Mouse (Mus musculus) hindbrain, embryonic 15.5 days (tissue): Measurements from ENCODE around the gene Ip6k2. TPM values are rescaled to one million over a fixed set of nuclear protein-coding genes. Genes with fewer than 3 reads are reported as not detected.

ENCODE experiments used
- ATAC-seq: fragments of 200-750 bp; cut with Nextera tagmentation; 2 replicates; pipeline ENCODE4 v1.8.0; 2017; ENCODE audit warnings: low read depth, moderate number of reproducible peaks, moderate TSS enrichment; ENCODE audit not compliant: low FRiP score
- H3K27ac ChIP-seq: fragments of 300-500 bp; sonication (generic); replicated peaks from 2 replicates; pipeline ENCODE4 v1.5.1; 2015; ENCODE audit warnings: mild to moderate bottlenecking, inconsistent platforms
- H3K27me3 ChIP-seq: fragments of 300-500 bp; sonication (generic); 2 replicates; pipeline ENCODE4 v1.6.1; 2015; ENCODE audit warnings: control low read depth, inconsistent platforms
- H3K36me3 ChIP-seq: fragments of 300-500 bp; sonication (generic); 2 replicates; pipeline ENCODE4 v1.6.1; 2015; ENCODE audit warnings: control low read depth, inconsistent platforms
- H3K4me1 ChIP-seq: fragments of 300-500 bp; sonication (generic); replicated peaks from 2 replicates; pipeline ENCODE4 v1.6.1; 2015; ENCODE audit warnings: control low read depth, inconsistent platforms
- H3K4me2 ChIP-seq: fragments of 300-500 bp; sonication (generic); 2 replicates; pipeline ENCODE4 v1.6.1; 2015; ENCODE audit warnings: moderate library complexity, mild to moderate bottlenecking, inconsistent platforms
- H3K4me3 ChIP-seq: fragments of 300-500 bp; sonication (generic); 2 replicates; pipeline ENCODE4 v1.5.1; 2015; ENCODE audit warnings: mild to moderate bottlenecking, inconsistent platforms
- H3K9ac ChIP-seq: fragments of 300-500 bp; sonication (generic); 2 replicates; pipeline ENCODE4 v1.6.1; 2015; ENCODE audit warnings: inconsistent platforms
- H3K9me3 ChIP-seq: fragments of 300-500 bp; sonication (generic); 2 replicates; pipeline ENCODE4 v1.6.1; 2016; ENCODE audit warnings: control low read depth, inconsistent platforms
- WGBS: fragments of 180-500 bp; shearing (Covaris S2); methylation state at CpG from one replicate; pipeline ENCODE4 v1.1.7; 2015; 5-methylcytosine and 5-hydroxymethylcytosine counted together
- polyA plus RNA-seq: library from polyadenylated mRNA; unstranded; fragments of >200 nt; fragmentation: Nextera tagmentation; extraction: Ambion mirVana; gene quantifications from 2 replicates; pipeline ENCODE4 v1.2.1, GENCODE M21; 2015

Ip6k2 gene
- polyA plus RNA-seq, 1 experiment from 2014 or later = 206 TPM

DNA sequence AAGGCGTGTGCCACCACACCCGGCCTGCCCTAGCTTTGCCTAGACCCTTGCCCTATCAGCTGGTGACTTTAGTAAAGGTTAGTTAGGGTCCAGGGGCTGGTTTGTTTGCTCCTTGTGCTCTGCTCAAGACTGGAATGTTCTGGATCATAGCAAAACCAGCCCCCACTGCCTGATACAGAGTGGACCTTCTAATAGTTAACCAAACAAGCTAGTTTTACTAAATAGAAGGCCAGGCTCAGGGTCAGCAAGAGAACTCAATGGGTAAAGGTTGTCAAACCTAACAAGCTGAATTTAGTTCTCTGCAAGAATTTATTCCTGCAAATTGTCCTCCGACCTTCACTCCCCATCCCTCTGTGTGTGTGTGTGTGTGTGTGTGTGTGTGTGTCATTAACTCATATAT is 29.6 kb upstream of the Ip6k2 start:
- WGBS = 87% methylated on average over 3 of the region's 3 CpGs
- Histone ChIP-seq H3K9ac (no peak overlapping the region), H3K4me2 (no peak overlapping the region), H3K36me3 (no peaks in the 10 kb centered on the region), H3K27me3 (no peaks in the 10 kb centered on the region), H3K27ac (no peak overlapping the region), H3K4me1 (no peaks in the 10 kb centered on the region), H3K4me3 (no peak overlapping the region), H3K9me3 (no peaks in the 10 kb centered on the region)
- no peak for ATAC-seq

DNA sequence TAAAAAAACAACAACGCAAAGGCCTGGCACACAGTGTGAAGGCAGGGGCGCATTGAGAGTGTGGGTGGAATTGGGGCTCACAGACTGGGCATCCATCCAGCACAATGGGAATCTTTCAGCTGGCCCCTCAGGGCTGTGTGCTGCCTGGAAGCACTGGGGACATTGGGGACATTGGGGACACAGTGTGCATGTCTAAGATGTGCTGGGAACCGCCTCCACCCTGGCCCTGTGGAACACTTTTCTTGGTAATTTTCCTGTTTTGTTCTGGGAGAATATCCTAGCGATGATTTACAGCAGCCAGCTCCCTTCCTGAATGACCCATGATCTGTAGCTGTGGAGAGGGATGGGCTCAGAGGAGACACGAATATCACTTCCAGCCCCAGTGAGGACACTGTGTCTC is 29.2 kb upstream of the Ip6k2 start:
- Histone ChIP-seq H3K9ac (no peak overlapping the region), H3K4me3 (no peak overlapping the region), H3K36me3 (no peaks in the 10 kb centered on the region), H3K27me3 (no peaks in the 10 kb centered on the region), H3K27ac (no peak overlapping the region), H3K4me2 (no peak overlapping the region), H3K9me3 (no peaks in the 10 kb centered on the region), H3K4me1 (no peaks in the 10 kb centered on the region)
- WGBS = 80% methylated on average over 5 of the region's 5 CpGs
- no peak for ATAC-seq

DNA sequence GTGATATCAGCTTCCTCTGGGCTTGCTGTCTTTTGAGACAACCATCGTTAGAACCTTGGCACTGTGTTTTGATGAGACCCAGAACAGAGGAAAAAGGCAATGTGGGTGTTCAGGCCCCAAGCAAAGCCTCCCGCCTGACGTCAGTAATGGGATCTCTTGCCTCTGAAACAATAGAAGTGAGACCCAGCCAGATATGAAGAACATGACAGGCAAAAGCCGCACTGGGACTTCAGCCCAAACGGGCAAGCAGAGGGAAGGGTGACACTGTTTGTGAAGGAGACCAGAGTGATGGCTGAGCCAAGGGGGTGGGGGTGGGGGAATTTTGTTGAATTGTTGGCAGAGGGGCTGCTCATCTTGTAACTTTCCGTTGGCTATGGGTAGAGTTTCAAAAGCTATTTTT is 26.2 kb upstream of the Ip6k2 start:
- H3K4me2 ChIP-seq = no peak overlapping the region
- 63% methylated on average over 6 of the region's 6 CpGs for WGBS
- no peaks in the 10 kb centered on the region for H3K4me1 ChIP-seq
- H3K9ac ChIP-seq = no peak overlapping the region
- H3K36me3 ChIP-seq = no peaks in the 10 kb centered on the region
- no peak overlapping the region for H3K27ac ChIP-seq
- no peaks in the 10 kb centered on the region for H3K27me3 ChIP-seq
- ATAC-seq = no peak
- H3K4me3 ChIP-seq = no peak overlapping the region
- no peaks in the 10 kb centered on the region for H3K9me3 ChIP-seq

DNA sequence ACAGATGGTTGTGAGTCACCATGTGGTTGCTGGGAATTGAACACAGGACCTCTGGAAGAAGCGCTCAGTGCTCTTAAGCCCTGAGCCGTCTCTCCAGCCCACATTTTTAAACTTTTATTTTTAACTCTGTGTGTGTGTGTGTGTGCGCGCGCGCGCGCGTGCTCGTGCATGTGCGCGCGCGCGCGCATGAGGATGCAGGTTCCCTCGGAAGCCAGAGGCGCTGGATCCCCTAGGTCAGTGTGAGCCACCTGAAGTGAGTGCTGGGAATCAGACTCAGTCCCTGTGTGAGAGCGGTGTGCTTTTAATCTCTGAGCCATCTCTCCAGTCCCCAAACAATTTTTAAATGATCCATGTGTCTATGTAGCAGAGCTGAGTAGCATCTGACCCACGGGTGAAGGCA is 24.5 kb upstream of the Ip6k2 start:
- H3K9me3 ChIP-seq = no peaks in the 10 kb centered on the region
- no peaks in the 10 kb centered on the region for H3K36me3 ChIP-seq
- no peaks in the 10 kb centered on the region for H3K27me3 ChIP-seq
- ATAC-seq = no peak
- H3K27ac ChIP-seq = no peak overlapping the region
- H3K4me3 ChIP-seq = no peak overlapping the region
- H3K4me2 ChIP-seq = no peak overlapping the region
- H3K9ac ChIP-seq = no peak overlapping the region
- WGBS = 97% methylated on average over 20 of the region's 20 CpGs
- no peaks in the 10 kb centered on the region for H3K4me1 ChIP-seq

DNA sequence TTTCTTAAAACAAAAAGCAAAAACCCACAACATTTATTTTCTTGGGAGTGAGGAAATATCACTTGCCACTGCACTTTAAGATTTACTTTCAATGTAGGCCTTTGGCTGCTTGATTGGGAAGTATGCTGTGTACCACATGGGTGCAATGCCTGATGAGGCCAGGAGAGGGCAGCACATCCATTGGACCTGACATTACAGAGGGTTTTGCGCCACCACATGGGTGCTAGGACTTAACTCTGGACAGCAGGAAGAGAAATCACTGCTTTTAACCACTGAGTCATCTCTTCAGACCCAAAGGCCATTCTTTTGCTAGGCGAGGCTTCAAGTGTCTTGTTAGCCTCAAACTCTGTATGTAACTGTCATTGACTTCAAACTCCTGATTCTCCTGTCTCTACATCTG is 23.8 kb upstream of the Ip6k2 start:
- WGBS = 67% methylated on average over 2 of the region's 2 CpGs

DNA sequence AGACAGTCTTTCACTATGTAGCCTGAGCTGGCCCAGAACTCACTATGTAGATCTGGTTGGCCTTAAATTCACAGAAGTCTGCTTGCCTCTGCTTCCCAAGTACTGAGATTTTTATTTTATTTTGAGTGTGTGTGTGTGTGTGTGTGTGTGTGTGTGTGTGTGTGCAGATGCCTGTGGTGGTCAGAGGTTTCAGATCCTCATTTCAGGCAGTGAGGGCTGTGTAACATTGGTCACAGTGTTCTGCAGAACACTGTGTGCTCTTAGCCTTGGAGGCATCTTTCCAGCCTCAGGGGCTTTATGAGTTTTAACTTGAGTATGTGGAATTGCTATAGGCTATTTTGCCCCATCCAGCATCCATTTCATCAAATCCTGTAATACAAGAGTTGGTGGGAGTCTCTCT is 22.0 kb upstream of the Ip6k2 start:
- Histone ChIP-seq H3K9ac (no peak overlapping the region), H3K27me3 (no peaks in the 10 kb centered on the region), H3K27ac (no peak overlapping the region), H3K4me2 (no peak overlapping the region), H3K36me3 (no peaks in the 10 kb centered on the region), H3K9me3 (no peaks in the 10 kb centered on the region), H3K4me3 (no peak overlapping the region), H3K4me1 (no peaks in the 10 kb centered on the region)
- no peak for ATAC-seq

More for the DNA sequence above, 23.8 kb upstream of the Ip6k2 start:
- no peaks in the 10 kb centered on the region for H3K4me1 ChIP-seq
- H3K36me3 ChIP-seq = no peaks in the 10 kb centered on the region
- ATAC-seq = no peak
- no peaks in the 10 kb centered on the region for H3K9me3 ChIP-seq
- no peak overlapping the region for H3K4me2 ChIP-seq
- no peak overlapping the region for H3K9ac ChIP-seq
- H3K4me3 ChIP-seq = no peak overlapping the region
- no peak overlapping the region for H3K27ac ChIP-seq
- H3K27me3 ChIP-seq = no peaks in the 10 kb centered on the region

DNA sequence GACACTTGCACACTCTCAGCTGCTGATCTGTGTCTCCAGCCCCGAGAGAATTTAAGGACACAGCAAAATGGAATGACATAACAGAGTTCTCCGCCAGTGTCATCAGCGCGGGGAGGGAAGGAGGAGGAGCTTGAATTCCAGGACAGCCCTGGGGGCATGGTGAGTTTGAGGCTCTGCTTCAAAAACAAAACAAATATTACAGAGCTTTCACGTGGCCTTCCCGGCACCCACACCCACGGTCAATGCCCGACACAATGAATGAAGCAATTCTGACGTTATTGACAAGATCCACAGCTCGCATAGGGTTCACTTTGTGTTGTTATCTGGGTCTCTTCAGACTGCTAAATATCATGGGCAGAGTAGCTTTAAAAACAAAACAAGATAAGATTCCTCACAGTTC is 18.6 kb upstream of the Ip6k2 start:
- Histone ChIP-seq H3K9ac (no peak overlapping the region), H3K4me3 (no peak overlapping the region), H3K36me3 (no peaks in the 10 kb centered on the region), H3K27me3 (no peaks in the 10 kb centered on the region), H3K4me1 (no peaks in the 10 kb centered on the region), H3K4me2 (no peak overlapping the region), H3K27ac (no peak overlapping the region), H3K9me3 (no peaks in the 10 kb centered on the region)
- WGBS = 78% methylated on average over 10 of the region's 10 CpGs
- no peak for ATAC-seq

DNA sequence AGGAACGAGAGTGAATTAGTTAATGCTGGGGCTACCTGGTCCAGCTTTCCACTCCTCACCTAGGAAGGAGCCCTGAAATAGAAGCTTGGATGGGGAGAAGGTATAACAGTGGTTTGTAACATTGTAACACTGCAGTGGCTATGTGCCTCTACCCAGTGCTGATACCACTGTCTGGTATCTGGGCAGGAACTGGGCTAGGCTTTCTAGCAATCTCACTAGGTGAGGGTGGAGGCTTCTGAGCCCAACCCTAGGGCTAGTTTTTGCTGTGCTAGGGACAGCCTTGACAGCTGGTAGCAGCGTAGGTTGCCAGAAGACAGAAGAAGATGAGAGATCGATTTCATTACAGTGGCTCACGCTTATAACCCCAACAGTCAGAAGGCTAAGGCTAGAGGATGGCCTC is 7.0 kb upstream of the Ip6k2 start:
- Histone ChIP-seq H3K4me3 (no peak overlapping the region), H3K27ac (no peak overlapping the region), H3K9me3 (no peaks in the 10 kb centered on the region), H3K4me2 (no peak overlapping the region), H3K27me3 (no peaks in the 10 kb centered on the region), H3K36me3 (no peaks in the 10 kb centered on the region), H3K4me1 (no peaks in the 10 kb centered on the region), H3K9ac (no peak overlapping the region)
- ATAC-seq = no peak
- 88% methylated on average over 4 of the region's 4 CpGs for WGBS

DNA sequence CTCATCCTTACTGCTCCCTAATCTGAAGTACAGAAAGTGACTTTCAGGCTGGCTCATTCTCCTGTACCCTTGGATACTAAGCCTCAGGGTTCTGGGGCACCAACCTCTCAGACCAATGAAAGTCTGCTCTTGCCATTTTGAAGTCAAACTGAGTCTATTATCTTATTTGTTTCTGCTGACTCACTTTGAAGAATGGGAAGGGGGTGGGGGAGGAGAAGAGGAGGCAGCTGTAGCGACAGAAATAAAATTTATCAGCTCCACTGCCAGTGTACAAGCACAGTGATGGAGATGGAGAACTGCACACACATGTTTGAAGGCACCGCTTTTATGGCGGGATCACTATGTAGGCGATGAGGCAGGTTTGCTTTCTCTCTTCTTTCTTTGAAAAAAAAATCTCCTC is 6.3 kb upstream of the Ip6k2 start:
- H3K27ac ChIP-seq = no peak overlapping the region
- 78% methylated on average over 4 of the region's 4 CpGs for WGBS

DNA sequence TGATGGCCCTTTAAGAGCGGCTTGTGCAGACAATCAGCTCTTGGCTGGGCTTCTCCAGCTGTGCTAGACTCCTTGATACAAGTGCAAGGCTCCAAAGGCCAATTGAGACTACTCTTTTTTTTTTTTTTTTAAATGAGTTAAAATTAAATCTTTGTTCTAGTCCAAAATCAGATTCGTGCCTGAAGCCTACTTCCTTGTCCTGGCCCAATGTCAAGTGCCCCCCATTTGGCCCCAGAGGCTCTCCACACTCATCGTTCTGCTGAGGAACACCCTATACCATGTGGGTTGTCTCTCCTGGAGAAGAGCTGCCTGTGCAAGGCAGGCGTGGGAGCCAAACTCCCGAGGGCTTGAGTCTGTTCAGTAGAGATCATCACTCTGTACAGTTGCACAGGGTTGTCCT is 2.6 kb upstream of the Ip6k2 start:
- 62% methylated on average over 5 of the region's 5 CpGs for WGBS
- Histone ChIP-seq H3K4me2 (no peak overlapping the region), H3K27ac (no peak overlapping the region), H3K4me1 (peaks cover 24% of the 10 kb centered on the region), H3K27me3 (no peaks in the 10 kb centered on the region), H3K9me3 (no peaks in the 10 kb centered on the region), H3K36me3 (no peaks in the 10 kb centered on the region), H3K9ac (no peak overlapping the region), H3K4me3 (no peak overlapping the region)
- no peak for ATAC-seq

More for the DNA sequence above, 6.3 kb upstream of the Ip6k2 start:
- Histone ChIP-seq H3K4me1 (peaks cover under 1% of the 10 kb centered on the region; the same call in 1 of the 2 replicates), H3K9me3 (no peaks in the 10 kb centered on the region), H3K4me2 (no peak overlapping the region), H3K4me3 (no peak overlapping the region), H3K27me3 (no peaks in the 10 kb centered on the region), H3K36me3 (no peaks in the 10 kb centered on the region), H3K9ac (no peak overlapping the region)
- ATAC-seq = no peak

DNA sequence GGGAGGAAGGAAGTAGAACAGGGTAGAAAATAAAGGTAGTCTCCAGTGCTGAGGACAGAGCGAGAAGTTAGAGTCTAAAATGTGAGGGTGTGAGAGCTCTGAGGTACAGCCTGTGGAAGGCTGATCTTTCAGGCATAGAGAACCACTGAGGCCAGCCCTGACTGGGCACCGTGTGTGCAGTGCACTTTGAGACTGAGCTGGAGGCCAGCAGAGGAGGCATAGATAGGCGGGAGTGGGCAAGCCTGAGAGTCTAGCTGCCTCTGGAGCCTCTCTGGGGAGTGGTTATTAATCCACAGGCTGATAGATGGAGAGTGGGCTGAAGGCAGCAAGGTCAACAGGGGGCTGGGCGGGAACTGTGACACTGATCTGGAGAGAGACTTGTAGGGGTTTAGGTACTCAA is 1.7 kb upstream of the Ip6k2 start:
- Histone ChIP-seq H3K36me3 (no peaks in the 10 kb centered on the region), H3K9ac (no peak overlapping the region), H3K27me3 (no peaks in the 10 kb centered on the region), H3K4me3 (no peak overlapping the region), H3K9me3 (no peaks in the 10 kb centered on the region), H3K4me1 (peaks cover 33% of the 10 kb centered on the region), H3K27ac (no peak overlapping the region), H3K4me2 (no peak overlapping the region)
- no peak for ATAC-seq
- 63% methylated on average over 4 of the region's 4 CpGs for WGBS

DNA sequence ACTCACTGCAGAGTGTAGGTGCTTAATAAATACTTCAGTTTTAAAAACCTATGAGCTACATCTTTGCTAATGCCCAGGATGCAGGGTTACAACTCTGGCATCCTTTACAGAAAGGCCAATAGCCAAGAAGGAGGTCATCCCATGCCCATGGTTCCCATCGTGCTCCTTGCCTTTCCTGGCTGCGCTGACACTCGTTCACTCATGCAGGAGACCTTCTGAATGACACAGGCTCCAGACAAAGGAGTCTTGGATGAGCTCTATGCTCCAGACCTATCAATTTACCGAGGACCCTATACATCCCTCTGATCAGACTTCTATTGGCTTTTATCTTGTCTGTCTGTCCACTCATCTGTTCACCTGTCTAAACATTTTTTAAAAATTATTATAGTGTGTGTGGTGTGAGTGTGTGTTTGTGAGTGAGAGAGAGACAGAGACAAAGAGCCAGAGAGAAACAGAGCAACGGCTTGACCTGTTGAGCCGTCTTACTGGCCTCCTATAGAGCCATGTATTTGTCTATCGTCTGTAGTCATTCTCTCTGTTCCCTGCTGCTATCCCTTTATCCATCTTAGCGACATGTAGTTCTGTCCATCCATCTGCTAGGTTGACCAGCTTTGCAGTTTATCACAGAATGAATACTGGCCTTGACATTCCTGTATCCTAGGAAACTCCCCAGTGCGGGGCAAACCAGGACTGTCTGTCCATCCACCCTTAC is 604 bp upstream of the Ip6k2 start:
- H3K9me3 ChIP-seq = no peaks in the 10 kb centered on the region
- H3K4me3 ChIP-seq = peak overlapping the region; percentile 69
- WGBS = 5% methylated on average over 9 of the region's 9 CpGs
- peak overlapping the region; percentile 79 for H3K4me2 ChIP-seq
- no peaks in the 10 kb centered on the region for H3K36me3 ChIP-seq
- H3K9ac ChIP-seq = peak overlapping the region; percentile 46
- H3K4me1 ChIP-seq = peaks cover 44% of the 10 kb centered on the region
- no peaks in the 10 kb centered on the region for H3K27me3 ChIP-seq
- peak overlapping the region; percentile 95 for H3K27ac ChIP-seq
- peak; percentile 15 for ATAC-seq

DNA sequence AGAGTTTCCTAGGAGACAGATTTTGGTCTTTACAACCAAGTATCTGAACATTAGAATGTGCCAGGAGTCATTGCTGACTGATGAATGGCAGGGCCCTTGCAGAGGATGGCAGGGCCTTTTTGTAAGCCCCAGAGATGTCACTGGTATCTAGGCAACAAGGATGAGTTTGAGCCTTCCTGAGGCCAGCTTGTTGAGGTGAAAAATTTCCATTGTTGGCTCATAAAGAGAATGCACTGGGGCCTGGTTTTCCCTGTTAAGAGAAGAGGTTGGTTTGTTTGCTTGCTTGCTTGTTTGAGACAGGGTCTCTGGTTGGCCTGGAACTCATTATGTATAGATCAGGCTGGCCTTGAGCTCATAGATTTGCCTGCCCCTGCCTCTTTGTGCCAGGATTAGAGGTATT is 1.8 kb downstream of the Ip6k2 start:
- Histone ChIP-seq H3K4me2 (peak overlapping the region; percentile 79), H3K4me3 (peak overlapping the region; percentile 69), H3K9ac (peak overlapping the region; percentile 89), H3K27ac (peak overlapping the region; percentile 95), H3K4me1 (peaks cover 68% of the 10 kb centered on the region), H3K27me3 (no peaks in the 10 kb centered on the region), H3K36me3 (no peaks in the 10 kb centered on the region), H3K9me3 (no peaks in the 10 kb centered on the region)
- no peak for ATAC-seq
